Mouse (Mus musculus) skeletal muscle tissue, postnatal 0 days (tissue): ENCODE measurements around the gene Lpcat1. TPM values are rescaled to one million over a fixed set of nuclear protein-coding genes. Genes with fewer than 3 reads are reported as not detected.

Source experiments
- polyA plus RNA-seq: library from polyadenylated mRNA; unstranded; fragments of >200 nt; fragmentation: Nextera tagmentation; extraction: Ambion mirVana; gene quantifications from 2 replicates; pipeline ENCODE4 v1.2.1, GENCODE M21; 2015

Gene Lpcat1
- 10.7 and 10.8 TPM in 2 replicates for polyA plus RNA-seq

DNA sequence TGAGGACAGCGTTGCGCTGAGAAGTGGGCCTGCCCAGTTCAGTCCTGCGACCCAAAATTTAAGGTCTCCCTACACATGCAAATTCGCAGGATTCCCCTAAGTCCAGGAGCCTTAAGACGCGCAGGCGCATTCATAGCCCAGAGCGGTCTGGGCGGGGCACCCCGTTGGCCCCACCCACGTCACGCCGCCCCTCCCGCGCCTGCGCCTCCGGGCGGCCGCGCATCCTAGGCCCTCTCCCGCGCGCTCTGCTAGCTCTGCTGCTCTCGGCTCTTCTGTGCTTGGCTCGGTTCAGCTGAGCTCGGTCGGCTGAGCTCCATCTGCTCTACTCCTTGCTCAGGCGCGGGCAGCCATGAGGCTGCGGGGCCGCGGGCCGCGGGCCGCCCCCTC lies at the start of gene Lpcat1:
Gene Lpcat1 (plus strand): TSS at position 164 of the 387 bp plus-strand sequence.

DNA sequence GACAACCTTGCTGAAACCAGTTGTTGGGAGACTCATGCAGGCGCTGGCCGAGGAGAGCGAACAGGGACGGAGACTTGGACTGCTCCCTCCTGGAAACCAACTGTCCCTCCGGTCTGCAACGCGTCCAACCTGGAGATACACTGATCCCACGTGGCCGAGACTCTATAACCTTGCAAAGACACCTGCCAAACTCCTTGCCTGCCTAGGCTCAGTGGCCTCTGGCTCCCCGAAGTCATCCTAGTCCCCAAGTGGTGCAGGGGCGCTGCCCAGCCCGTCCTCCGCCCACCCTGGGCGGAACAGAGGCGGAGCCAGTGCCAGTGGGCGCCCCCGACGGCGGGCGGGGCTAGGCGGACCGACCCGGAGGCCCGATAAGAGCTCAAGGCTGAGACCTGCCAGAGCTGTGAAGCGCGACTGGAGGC lies 69.4 kb downstream of the Lpcat1 start, which contains the start of gene Slc6a3:
Gene Slc6a3 (plus strand): TSS at position 345 of the 419 bp plus-strand sequence.

Other genes starting within 250 kb of the Lpcat1 start
- gene Irx4, start 206.7 kb upstream of the Lpcat1 start, polyA plus RNA-seq = 0.45 TPM in 1 of 2 replicates, not detected in the other
- 93.5 and 96.2 TPM in 2 replicates for gene Mrpl36, start 138.7 kb upstream of the Lpcat1 start, polyA plus RNA-seq
- 492 and 592 TPM in 2 replicates for gene Ndufs6, start 138.7 kb upstream of the Lpcat1 start, polyA plus RNA-seq
- gene Slc6a3, start 69.5 kb downstream of the Lpcat1 start, polyA plus RNA-seq = not detected in 2 replicates
- 46.3 and 56.3 TPM in 2 replicates for gene Clptm1l, start 136.8 kb downstream of the Lpcat1 start, polyA plus RNA-seq
- 0.13 and 0.23 TPM in 2 replicates for gene Tert, start 159.7 kb downstream of the Lpcat1 start, polyA plus RNA-seq
- gene Slc6a18, start 210.8 kb downstream of the Lpcat1 start, polyA plus RNA-seq = 0.18 and 1.2 TPM in 2 replicates
- 0.06 and 0.19 TPM in 2 replicates for gene Slc6a19, start 237.7 kb downstream of the Lpcat1 start, polyA plus RNA-seq